Mouse (Mus musculus) ES-E14 (cell line): ENCODE data around the gene Yap1. TPM values are rescaled to one million over a fixed set of nuclear protein-coding genes. Genes with fewer than 3 reads are reported as not detected.

Experiments used
- DNase-seq: peaks from one replicate; pipeline ENCODE4 v3.0.0-alpha.2; 2013; ENCODE audit warnings: low read depth, low spot score
- H3K27ac ChIP-seq: 2 replicates; pipeline ENCODE4 v1.5.1; 2012; ENCODE audit warnings: low read depth, mild to moderate bottlenecking, low read length, moderate library complexity, mixed read lengths; ENCODE audit not compliant: poor library complexity, insufficient read depth, severe bottlenecking
- H3K36me3 ChIP-seq: 2 replicates; pipeline ENCODE4 v1.6.1; 2012; ENCODE audit warnings: mild to moderate bottlenecking, low read length, moderate library complexity, mixed read lengths; ENCODE audit not compliant: control insufficient read depth, poor library complexity, insufficient read depth, severe bottlenecking
- H3K4me1 ChIP-seq, 2 experiments: fragments of 150-350 bp in 1 of 2; sonication (generic) in 1 of 2; 2 replicates each; pipeline ENCODE4 v1.6.1; 2012; ENCODE audit warnings: low read length in 2 of 2, mild to moderate bottlenecking in 1 of 2, mixed read lengths in 1 of 2; ENCODE audit not compliant: control insufficient read depth in 2 of 2, insufficient read depth in 2 of 2, poor library complexity in 1 of 2
- H3K4me3 ChIP-seq, 2 experiments: fragments of 150-350 bp in 1 of 2; sonication (generic) in 1 of 2; 2 replicates each; pipeline ENCODE4 v1.5.1; 2012; ENCODE audit warnings: low read length in 2 of 2, low read depth in 1 of 2, mild to moderate bottlenecking in 1 of 2, mixed read lengths in 1 of 2; ENCODE audit not compliant: insufficient read depth in 1 of 2, poor library complexity in 1 of 2, severe bottlenecking in 1 of 2
- H3K9ac ChIP-seq: 2 replicates; pipeline ENCODE4 v1.6.1; 2012; ENCODE audit warnings: low read depth, mild to moderate bottlenecking, low read length, mixed read lengths; ENCODE audit not compliant: poor library complexity, insufficient read depth, severe bottlenecking
- H3K9me3 ChIP-seq: fragments of 150-350 bp; sonication (generic); 2 replicates; pipeline ENCODE4 v1.6.1; 2012; ENCODE audit warnings: low read depth, mild to moderate bottlenecking, low read length; ENCODE audit not compliant: control insufficient read depth, insufficient read depth
- CHD2 ChIP-seq: IDR thresholded peaks from 2 replicates; pipeline ENCODE4 v1.6.1; 2014; ENCODE audit warnings: mild to moderate bottlenecking, low read depth, low read length, inconsistent platforms
- HCFC1 ChIP-seq: IDR thresholded peaks from 2 replicates; pipeline ENCODE4 v1.6.1; 2012; ENCODE audit warnings: low read length, inconsistent platforms, borderline replicate concordance; ENCODE audit not compliant: insufficient read depth
- MAFK ChIP-seq: IDR thresholded peaks from 2 replicates; pipeline ENCODE4 v1.6.1; 2014; ENCODE audit warnings: mild to moderate bottlenecking, low read depth, low read length, inconsistent platforms; ENCODE audit not compliant: insufficient read depth
- ZC3H11A ChIP-seq: IDR thresholded peaks from 2 replicates; pipeline ENCODE4 v1.6.1; 2012; ENCODE audit warnings: low read depth, mild to moderate bottlenecking, inconsistent platforms, low read length, borderline replicate concordance
- ZNF384 ChIP-seq: IDR thresholded peaks from 2 replicates; pipeline ENCODE4 v1.6.1; 2012; ENCODE audit warnings: low read depth, low read length, inconsistent platforms
- in situ Hi-C, 2 experiments: fragments of 600-800 bp; cut with MboI; formaldehyde crosslinking; loops; one replicate each; pipeline ENCODE4 v1.15.1; 2025; ENCODE audit warnings: low sequenced_read_pairs in 2 of 2, inconsistent platforms in 1 of 2; ENCODE audit not compliant: unreplicated experiment in 2 of 2
- total RNA-seq: library from RNA; depleted of rRNA; stranded (reverse); fragments of 300-350 nt; gene quantifications from 2 replicates; pipeline ENCODE4 v1.2.3, GENCODE M21; 2012

Yap1 gene
- total RNA-seq, 1 experiment: 58.5 TPM

GRCm38 (mm10) chr9:7992651-7993050 is 11.7 kb downstream of the Yap1 start:
- DNase-seq: no peak
- peaks cover 11% of the 10 kb centered on the region; the same call in 1 of the 2 replicates for H3K36me3 ChIP-seq
- no peaks in the 10 kb centered on the region for H3K9me3 ChIP-seq
- TF ChIP-seq HCFC1: no peak
- no peak for TF ChIP-seq MAFK
- no peak for TF ChIP-seq ZC3H11A
- TF ChIP-seq CHD2: no peak
- no peak for TF ChIP-seq ZNF384
- H3K4me1 ChIP-seq: peaks cover 3 to 9% of the 10 kb centered on the region in 2 experiments; a peak in 2 of 4 replicates
- in situ Hi-C loops: no loop called here
- no peak overlapping the region for H3K4me3 ChIP-seq
- no peak overlapping the region for H3K9ac ChIP-seq
- no peak overlapping the region for H3K27ac ChIP-seq

GRCm38 (mm10) chr9:7990897-7991296 is 13.5 kb downstream of the Yap1 start:
- peaks cover 12% of the 10 kb centered on the region for H3K36me3 ChIP-seq
- no peak overlapping the region for H3K4me3 ChIP-seq
- no peak overlapping the region for H3K9ac ChIP-seq
- H3K9me3 ChIP-seq: no peaks in the 10 kb centered on the region
- no peak for DNase-seq
- in situ Hi-C loops: no loop called here
- H3K4me1 ChIP-seq: peaks cover 3 to 5% of the 10 kb centered on the region in 2 experiments; a peak in 2 of 4 replicates
- TF ChIP-seq CHD2 (no peak), ZNF384 (no peak), ZC3H11A (no peak), HCFC1 (no peak)
- no peak overlapping the region for H3K27ac ChIP-seq

- in situ Hi-C loops: no loop called here
- H3K27ac ChIP-seq: no peak overlapping the region
- H3K4me3 ChIP-seq: no peak overlapping the region
- H3K36me3 ChIP-seq: peaks cover 10% of the 10 kb centered on the region
- H3K9me3 ChIP-seq: no peaks in the 10 kb centered on the region
- peaks cover 5 to 16% of the 10 kb centered on the region in 2 experiments for H3K4me1 ChIP-seq
- H3K9ac ChIP-seq: no peak overlapping the region
- DNase-seq: no peak
- TF ChIP-seq MAFK (no peak), HCFC1 (no peak), ZC3H11A (no peak), CHD2 (no peak), ZNF384 (no peak)
Measured at GRCm38 (mm10) chr9:7987119-7987518, 17.3 kb downstream of the Yap1 start.

GRCm38 (mm10) chr9:7984287-7984686 is 20.1 kb downstream of the Yap1 start:
- Histone ChIP-seq H3K27ac (peak overlapping the region; percentile 6; the same call in 1 of the 2 replicates), H3K4me3 (no peak overlapping the region), H3K36me3 (peaks cover 9% of the 10 kb centered on the region), H3K9ac (no peak overlapping the region; the same call in 1 of the 2 replicates), H3K9me3 (no peaks in the 10 kb centered on the region), H3K4me1 (peaks cover 5 to 16% of the 10 kb centered on the region in 2 experiments)
- DNase-seq: no peak
- TF ChIP-seq CHD2: no peak
- no peak for TF ChIP-seq ZC3H11A
- TF ChIP-seq ZNF384: no peak
- TF ChIP-seq MAFK: no peak
- no peak for TF ChIP-seq HCFC1
- in situ Hi-C loops: no loop called here

GRCm38 (mm10) chr9:7983665-7984064 is 20.7 kb downstream of the Yap1 start:
- Histone ChIP-seq H3K27ac (peak overlapping the region; percentile 0; the same call in 1 of the 2 replicates), H3K36me3 (peaks cover 9% of the 10 kb centered on the region)

More at GRCm38 (mm10) chr9:7983665-7984064, 20.7 kb downstream of the Yap1 start:
- DNase-seq: no peak
- TF ChIP-seq ZC3H11A (no peak), MAFK (no peak), ZNF384 (no peak), HCFC1 (no peak), CHD2 (no peak)
- in situ Hi-C loops: no loop called here
- H3K9ac ChIP-seq: no peak overlapping the region
- no peak overlapping the region for H3K4me3 ChIP-seq
- peaks cover 5 to 16% of the 10 kb centered on the region in 2 experiments for H3K4me1 ChIP-seq
- H3K9me3 ChIP-seq: no peaks in the 10 kb centered on the region
